Comparison of ENCODE assay signal across 23 mouse cellular contexts in the genomic region with DNA sequence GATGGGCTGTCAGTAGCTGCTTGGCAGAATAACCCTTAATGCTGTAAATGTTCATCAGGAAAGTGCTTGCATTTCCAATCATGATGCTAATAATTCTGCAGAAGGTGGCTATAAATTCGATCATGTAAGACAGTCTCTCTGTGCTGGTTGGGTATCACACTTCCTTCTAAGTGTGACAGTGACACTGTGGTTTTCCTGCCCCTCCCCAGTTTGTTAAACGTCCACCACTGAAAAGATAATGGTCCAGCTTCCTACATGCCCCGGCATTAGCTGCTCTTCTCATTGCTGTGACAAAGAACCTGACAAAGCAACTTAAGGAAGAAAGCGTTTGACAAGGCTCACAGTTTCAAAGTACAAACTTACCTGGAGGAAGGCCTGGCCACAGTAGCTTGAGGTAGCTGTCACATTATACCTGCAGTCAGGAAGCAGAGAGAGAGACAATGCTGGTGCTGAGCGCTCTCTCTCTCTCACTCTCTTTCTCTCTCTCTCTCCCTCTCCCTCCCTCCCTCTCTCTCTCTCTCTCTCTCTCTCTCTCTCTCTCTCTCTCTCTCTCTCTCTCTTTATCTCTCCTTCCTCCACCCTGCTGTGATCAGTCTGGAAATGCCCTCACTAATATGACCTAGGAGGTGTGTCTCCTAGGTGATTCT. TPM values are rescaled to one million over a fixed set of nuclear protein-coding genes. Genes with fewer than 3 reads are reported as not detected.
DNase-seq lines count a peak whose midpoint lies in the region; ATAC-seq lines count a peak whose summit lies in the region.
"Had no signal": no experiment of that assay in that cellular context is flagged by ENCODE, and none has a peak within 500 bp of the region (broad histone marks: within the 10 kb centered on the region; RNA-seq: fewer than 3 reads in every experiment).

No protein-coding gene starts in this region.

- peak; percentile 80 for DNase-seq in 416B (ENCODE audit: low read depth)
- no peak for DNase-seq in c-Kit-positive CD71-positive TER-119-positive erythroid progenitor cells, embryonic 14.5 days (ENCODE audit: low spot score)
- DNase-seq in lung, adult 18-20 months, result no peak
- no peak for DNase-seq in layer of hippocampus, postnatal 25 days (ENCODE audit: extremely low spot score in 1 of 2, low spot score in 1 of 2)
- DNase-seq: adrenal gland, postnatal 10 days; adrenal gland, postnatal 36 days; B cell, adult 2 months; cerebellum, adult 11 months; cerebellum, adult 2 months; cerebellum, adult 9-11 months; cerebellum, postnatal 36 days; gastrocnemius, adult 2 months; gastrocnemius, postnatal 14 days; heart, adult 18-20 months; heart, postnatal 14 days; heart, postnatal 4 days had no signal

- ATAC-seq in common myeloid progenitor, adult 5-6 weeks (replicated peaks; ENCODE audit: low read depth, poor library complexity, severe bottlenecking), result peak; percentile 99
- ATAC-seq in megakaryocyte, adult 5-6 weeks (ENCODE audit: poor library complexity, severe bottlenecking), result peak; percentile 84
- ATAC-seq in megakaryocyte-erythroid progenitor cell, adult 5-6 weeks (replicated peaks; ENCODE audit: low FRiP score, low TSS enrichment, poor library complexity, severe bottlenecking), result peak; percentile 59; the same call in 1 of the 2 replicates
- no peak for ATAC-seq in activated CD4-positive, CD25-positive, alpha-beta regulatory T cell, adult 4 months
- ATAC-seq: forebrain, embryonic 13.5 days; forebrain, embryonic 16.5 days; hindbrain, postnatal 0 days had no signal

RNA-seq across cellular contexts. Expression of gene Tnik, which starts 18.6 kb away (rescaled TPM):
- 31.4 and 36.4 TPM in 2 replicates for total RNA-seq in common myeloid progenitor, adult 5-6 weeks (2017)
- 2.6 and 2.7 TPM in 2 replicates for total RNA-seq in megakaryocyte, adult 5-6 weeks (2015)
- 6.3 and 6.4 TPM in 2 replicates for total RNA-seq in megakaryocyte, adult 5-6 weeks (2017)
- 31.8 and 32.8 TPM in 2 replicates for total RNA-seq in megakaryocyte-erythroid progenitor cell, adult 5-6 weeks (2014; fragmentation: Nextera tagmentation)
- total RNA-seq in megakaryocyte-erythroid progenitor cell, adult 5-6 weeks (2017), result 28.7 and 49.5 TPM in 2 replicates
- 10 to 100 TPM; 44.9 to 49.8 TPM for polyA plus RNA-seq in activated CD4-positive, CD25-positive, alpha-beta regulatory T cell, adult 4 months (2017; shearing (Covaris generic))
- 100 to 1,000 TPM; 166 to 227 TPM for total RNA-seq in layer of hippocampus, postnatal 25 days (2021)
